Mouse (Mus musculus) spleen, postnatal 14 days (tissue): ENCODE measurements around the gene Rgl1.
A peak's percentile ranks its signal among the peaks of the same experiment; 100 is the strongest.
"Not testable (repeated sequence)": the region's sequence is repeated elsewhere in the genome, so short reads cannot be mapped to it uniquely, and the experiment has no call there.

Source experiments
- DNase-seq, 2 experiments: peaks; one replicate each; pipeline ENCODE4 v3.0.0; 2021 to 2022; ENCODE audit warnings: low spot score in 2 of 2

Gene Rgl1

DNA sequence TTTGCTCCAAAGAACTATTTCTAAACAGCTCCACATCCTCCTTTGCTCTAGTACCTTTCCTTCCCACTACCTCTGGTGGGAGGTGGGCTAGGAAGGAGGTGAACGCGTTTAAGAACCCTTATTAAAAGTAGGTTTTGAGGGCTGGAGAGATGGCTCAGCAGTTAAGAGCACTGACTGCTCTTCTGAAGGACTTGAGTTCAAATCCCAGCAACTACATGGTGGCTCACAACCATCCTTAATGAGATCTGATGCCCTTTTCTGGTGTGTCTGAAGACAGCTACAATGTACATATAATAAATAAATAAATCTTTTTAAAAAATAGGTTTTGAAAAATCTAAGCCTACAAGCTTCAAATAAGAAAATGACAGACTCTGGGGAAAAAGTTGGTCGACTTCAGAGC, 19.3 kb upstream of the Rgl1 start:
- not testable (repeated sequence) for DNase-seq

DNA sequence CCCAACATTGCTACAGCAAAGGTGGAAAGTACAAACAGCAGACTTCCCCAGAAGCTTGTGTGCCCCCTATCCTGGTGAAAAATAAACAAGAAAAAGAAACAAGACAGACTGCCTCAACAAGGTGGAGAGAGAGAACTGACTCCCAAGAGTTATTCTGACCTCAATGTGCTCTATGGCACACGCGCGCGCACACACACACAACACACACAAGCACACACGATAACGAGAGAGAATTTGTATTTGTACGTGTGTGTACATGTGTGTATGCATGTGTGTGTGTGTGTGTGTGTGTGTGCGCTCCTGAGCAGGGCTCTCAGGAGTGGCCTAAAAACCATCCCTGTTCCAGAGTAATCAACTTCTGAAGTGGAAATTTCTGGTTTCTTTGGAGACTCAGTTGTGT, 18.5 kb upstream of the Rgl1 start:
- DNase-seq, result no peak

DNA sequence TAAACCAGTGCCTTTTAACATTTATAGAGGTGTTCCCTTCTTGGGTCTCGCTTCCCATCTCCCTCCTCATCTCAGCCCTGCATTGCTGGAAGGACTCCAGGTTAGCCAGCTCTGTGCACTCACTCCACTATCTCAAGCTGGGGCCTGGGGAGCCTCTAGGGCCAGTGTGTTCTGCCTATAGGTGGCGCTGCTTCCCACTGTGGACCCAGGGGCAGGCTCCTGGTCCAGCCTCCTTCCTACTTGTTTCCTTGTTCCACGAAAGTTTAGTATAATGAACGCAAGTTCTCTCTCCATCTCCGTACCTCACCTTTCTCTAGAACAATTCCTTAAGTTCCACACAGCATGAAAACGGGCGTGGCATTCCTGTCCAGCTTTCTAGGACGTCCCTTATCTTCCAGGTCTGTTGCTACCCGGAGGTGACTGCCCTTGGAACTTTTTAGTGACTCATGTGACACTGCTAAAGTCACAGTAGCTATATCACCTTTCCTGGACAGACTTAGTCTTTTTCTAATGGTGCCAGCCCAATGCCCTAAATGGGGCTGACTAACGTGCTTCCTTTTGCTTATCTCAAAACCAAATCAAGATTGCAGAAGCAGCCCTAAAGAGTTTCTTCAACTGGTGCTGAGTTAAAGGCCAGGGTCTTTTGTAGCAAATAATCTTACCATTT, 13.1 kb upstream of the Rgl1 start:
- DNase-seq, result peak; percentile 34 to 68

DNA sequence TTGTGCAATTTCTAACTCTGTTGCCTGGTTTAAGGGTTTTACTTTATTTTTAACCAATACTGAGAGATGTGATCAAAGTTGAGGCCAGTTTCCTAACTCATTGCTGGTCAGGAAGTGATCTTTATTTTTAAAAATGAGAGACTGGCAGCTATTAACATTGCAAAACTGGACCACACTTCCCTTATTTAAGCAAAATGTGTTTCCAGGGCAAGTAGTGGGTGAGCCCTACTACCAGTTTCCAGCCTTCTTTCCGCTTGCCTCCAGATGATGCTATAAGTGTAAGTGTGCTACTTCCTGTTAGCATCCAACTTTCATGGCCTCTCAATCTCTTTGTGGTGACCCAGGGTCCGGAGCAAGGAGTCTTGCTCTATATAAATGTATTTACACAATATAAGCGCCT, 8.4 kb upstream of the Rgl1 start:
- not testable (repeated sequence) for DNase-seq

DNA sequence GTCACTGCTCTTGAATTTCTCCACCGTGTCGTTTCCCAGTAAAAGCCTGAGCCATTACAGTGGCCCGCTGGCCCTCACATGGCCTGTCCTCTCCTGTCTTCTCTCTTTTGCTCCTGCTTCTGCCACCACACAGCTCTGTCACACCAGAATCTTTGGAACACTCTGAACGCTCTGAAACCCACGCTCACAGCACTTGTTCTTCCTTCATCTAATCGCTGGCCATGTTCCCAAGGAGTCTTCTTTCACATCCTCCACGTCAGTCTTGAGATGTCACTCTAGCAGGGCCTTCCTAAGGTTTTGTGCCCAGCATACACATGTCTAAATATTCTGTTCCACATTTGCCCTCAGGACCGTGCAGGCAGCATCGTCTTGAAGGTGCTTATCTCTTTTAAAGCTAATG, 4.9 kb upstream of the Rgl1 start:
- DNase-seq, result no peak

DNA sequence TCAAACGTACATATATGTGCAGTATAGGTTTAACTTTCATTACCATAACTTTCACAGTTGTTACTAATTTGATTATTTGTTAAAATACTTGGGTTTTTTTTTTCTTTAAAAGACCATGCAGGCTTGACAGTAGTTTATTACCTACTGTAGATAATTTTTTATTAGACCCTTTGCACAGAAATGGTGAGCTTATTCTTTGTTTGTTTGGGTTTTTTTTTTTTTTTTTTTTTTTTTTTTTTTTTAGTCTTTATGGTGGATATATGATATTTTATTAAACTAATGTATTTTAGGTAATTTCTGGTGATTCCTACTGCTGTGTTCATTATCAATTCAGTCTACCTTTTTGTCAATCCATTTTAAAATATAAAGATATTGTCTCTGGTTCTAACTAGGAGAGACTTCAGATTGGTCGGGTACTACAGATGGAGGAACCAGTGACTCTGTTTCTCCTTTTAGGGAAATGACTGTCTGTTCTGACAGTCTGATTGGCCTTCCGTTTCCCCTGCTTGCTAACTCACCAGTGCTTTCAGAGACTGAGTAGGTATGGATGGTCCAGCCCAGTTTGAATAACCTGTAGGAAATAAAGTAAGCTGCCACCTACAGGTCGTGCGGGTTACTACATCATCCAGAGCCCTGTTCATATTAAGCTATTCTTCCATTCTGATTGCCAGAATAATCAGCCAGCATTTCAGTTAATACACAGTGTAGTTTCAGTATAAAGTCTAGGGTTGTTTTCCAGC, 1.8 kb upstream of the Rgl1 start:
- DNase-seq, result peak; percentile 72 to 82

DNA sequence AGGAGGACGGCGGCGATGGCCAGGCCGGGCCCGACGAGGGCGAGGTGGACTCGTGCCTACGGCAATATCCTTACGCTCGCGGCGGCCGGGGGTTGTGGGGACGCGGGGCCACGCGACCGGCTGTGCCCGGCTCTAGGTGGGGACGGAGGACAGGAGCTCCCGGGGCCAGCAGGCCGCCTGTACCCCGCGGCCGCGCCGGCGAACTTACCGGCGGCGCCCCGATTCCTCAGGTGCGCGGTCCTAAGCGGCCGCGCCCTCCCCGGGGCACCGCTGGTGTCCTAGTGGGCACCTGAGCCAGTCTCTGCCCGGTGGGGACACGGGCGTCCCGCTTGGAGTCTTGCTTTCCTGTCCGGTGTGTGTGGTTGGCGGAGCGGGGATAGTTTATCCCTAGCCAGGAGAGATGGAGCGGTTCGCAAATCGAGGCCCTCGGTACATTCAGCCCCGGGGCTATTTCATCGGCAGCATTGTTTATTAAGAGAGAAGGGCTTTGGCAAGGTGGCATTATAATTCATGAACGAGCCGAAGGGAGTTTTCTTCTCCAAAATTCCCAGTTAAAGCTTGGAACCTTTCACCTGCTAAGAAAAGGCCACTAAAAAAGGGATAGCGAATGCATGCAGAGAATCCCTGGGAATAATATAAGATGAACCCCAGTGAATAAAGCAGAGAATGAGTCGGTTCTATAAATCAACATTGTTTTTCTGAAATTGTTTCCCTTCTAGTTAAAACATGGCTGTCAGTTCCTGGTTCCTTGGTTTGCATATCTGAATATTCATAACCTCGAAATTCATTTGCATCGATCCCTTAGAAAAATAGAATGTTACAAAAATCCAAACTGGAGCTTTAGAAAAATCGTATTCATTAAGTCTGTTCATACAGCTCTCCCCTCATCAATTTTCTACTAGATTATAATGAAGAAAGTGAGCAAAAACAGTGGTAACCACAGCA, 925 bp upstream of the Rgl1 start:
- DNase-seq, result no peak

DNA sequence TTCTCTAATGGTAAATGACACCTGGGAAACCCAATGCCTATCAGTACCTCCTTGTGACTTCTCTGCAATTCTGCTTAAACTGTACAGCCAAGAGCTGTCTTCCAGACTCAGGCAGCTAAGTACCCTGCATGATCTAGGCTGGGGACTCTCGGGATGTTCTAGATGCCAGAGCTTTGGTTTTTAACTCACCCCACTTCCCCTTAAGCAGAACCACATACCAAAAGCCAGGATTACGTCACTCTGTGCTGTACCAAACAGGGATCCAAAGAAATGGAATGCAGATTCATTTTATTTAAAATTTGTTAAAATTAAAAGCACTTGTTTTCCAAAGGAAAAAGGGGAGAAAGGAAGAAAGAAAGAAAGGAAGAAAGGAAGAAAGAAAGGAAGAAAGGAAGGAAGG, 4.4 kb downstream of the Rgl1 start:
- no peak for DNase-seq

DNA sequence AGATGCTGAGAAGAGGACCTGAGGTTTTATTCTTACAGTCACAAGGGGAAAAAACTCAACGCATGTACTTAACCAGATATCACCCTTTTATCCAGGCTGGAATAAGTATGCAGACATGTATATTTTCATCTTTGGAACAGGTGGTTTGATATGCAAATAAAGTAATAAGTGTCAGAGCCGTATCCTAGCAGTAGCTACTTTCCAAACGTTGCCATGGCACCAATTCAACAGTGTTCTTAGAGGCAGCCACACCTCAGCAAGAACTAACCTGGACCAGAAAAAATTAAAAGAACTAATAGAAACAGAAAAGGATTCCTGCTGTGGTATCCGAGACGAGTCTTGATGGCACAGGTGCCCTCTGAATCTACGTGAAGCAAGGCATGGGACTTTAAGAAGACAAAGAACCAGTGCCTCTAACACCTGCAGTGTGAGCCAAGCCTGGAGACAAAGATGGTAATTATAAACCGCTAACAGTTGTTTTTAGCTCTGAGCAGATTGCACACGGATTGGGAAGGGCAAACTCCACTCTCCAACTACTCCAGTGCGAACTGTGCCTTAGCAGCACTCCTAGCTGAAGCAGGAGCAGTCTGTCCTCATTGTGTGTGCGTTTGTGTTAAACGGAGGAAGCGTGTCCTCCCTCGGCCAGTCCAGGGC, 15.7 kb downstream of the Rgl1 start, which contains the start of gene Apobec4:
Apobec4 (plus strand) TSS at position 240 of the 654 bp plus-strand sequence.
- no peak for DNase-seq

DNA sequence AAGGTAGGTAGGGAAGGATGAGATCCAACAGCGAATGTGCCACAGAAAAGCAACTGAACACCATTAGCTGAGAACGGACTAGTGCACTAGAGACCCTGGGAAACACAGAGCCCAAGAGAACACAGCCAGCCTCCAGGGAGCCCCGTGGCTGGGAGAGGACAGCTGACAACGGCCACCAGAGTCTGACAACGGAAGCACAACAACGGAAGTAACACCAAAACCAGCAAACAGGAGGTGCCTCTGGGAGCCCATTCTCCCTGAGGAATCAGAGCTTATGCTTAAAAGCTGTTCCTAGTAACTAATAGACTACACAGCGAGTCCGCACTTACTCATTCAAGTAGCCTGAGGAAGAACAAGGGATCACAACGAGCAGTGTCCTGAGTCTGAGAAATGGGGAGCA, 16.9 kb downstream of the Rgl1 start:
- no peak for DNase-seq

DNA sequence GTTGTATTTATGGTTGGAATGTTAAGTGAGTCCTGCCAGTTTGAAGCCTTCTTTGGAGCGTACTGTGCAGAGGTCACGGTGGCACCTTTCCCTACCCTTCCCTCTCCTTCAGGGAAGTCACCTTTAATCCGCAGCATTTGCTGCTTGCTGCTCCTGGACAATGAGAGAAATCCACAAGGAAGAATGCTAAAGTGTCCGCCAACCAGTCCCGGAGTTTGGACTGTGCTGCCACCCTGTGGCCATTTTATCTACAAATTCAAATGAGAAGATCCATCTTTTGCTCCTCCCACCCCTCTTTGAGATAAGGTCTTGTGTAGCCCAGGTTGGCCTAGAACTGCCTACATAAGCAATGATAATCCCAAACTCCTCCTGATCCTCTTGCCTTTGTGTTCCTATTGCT, 19.7 kb downstream of the Rgl1 start:
- DNase-seq, result peak; percentile 20 to 57

DNA sequence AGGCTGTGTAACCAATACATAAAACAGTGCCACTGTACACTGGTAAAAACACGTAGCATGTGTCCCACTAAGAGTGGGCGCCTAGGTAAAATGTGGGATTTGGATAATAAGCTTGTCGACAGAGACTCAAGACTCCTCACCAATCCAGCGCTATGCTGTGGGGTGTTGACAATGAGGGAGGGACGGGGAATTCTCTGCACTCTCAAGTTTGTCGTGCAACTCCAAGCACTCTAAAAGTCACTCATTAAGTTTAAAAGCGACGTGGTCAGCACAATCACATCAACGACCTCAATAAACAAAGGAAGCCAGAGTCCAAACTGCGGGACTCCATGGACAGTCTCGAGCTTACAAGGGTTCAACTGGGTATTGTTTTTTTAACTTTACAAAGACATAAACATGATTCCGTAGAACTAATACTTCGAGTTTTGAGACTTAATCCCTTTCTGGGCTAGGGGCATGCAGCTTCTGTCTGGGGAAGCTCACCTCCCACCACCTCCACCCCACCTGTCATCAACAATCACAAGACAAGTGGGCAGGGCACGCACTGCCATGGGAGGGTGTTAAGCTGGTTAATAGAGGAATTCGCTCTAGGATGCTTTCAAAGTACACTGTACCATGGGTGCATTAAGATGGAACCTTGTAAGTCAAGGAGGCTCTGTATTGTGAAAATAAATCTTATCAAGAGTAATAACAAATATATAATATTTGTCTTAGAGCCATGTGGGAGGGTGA, 22.9 kb downstream of the Rgl1 start:
- no peak for DNase-seq

DNA sequence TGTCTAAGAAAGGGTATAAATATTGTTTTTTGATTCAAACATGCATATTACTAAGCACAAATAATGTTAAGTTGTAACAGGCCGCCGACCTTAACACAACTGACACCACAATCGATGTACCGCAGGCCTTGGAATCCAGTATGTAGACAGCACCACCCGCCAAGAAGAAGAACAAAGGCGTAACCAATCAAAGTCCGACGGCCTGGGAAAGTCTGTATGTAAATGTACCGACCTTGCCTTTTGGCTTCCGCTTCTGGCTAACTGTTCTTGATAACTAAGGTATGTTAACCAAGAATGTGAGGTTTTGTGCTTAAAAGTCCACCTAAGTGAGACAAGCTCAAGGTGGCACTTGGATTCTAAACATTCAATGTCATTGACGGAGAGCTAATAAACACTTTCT, 26.8 kb downstream of the Rgl1 start:
- DNase-seq, result no peak

DNA sequence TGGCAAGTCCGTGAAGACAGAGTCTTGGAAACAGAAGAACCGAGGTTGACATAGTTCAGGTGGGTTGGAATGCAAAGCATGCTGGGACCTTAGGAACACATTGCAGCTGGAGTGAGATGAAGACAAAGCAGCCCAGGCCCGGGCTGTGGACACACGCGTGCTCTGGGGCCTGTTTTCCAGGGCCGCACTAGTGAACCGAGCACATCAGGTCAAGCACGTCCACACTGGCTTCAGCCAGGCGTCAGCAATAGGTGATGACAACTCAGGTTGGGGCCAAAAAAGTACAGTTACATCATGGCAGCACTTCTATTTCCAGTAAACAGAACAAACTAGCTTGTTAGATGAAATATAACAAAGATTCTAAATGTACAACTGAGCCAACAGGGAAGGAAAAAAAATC, 27.4 kb downstream of the Rgl1 start:
- no peak for DNase-seq

DNA sequence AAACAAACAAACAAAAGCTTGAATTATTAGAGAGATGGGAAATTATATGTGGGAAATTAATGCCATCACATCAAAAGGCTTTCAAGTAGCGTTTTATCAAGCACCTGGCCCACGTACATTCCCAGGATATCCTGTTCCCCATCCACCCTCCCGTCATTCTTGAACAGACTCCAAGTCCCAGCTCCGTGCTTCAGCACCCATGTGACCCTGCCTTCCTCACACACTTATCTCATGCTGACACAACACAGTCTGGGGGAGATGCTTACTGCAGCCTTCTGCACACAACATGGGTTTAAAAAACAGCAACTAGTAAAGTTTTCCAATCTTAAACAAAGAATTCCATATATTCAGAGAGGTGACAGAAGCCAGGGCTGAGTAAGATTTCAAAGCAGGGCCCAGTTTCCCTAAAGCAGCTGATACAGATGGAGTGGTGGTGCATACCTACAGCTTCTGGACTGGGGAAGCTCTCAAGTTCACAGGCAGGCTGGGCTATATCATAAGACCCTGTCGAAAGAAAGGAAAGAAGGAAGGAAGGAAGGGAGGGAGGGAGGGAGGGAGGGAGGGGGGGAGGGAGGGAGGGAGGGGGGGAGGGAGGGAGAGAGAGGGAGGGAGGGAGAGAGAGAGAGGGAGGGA, 38.4 kb downstream of the Rgl1 start:
- no peak for DNase-seq

DNA sequence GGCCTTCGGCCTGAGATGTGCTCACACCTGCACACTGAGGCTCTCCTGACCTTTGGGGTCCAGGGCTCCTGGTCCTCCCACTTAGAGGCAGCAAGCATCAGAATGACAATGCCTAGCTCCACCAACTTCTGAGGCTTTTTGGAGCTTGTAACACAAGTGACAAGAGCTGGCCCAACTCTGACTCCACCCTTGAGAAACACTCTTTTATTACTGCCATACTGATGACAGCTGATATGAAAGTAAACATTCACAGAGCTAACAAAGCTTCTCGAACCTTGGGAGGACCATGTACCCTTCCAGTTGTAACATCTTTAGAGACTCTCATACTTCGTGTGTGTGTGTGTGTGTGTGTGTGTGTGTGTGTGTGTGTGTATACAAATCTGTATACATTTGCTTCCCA, 40.1 kb downstream of the Rgl1 start:
- DNase-seq, result no peak

DNA sequence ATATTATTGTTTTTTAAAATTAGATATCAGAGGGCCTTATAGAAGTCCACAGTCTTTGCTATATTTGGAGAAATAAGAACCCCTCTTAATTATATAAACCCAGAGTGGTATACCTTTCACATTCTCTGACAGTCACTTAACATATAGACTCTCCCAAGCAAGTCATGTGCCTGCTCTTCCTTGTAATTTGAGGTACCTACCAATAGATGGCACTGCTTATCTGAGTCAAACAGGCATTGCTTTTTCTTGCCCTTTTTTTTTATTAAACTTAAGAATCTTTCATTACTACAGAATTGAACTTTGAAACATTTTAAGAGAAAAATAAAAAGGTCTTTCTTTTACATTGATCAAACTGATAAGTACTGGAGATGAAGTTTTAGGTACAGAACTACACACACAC, 41.9 kb downstream of the Rgl1 start:
- no peak for DNase-seq

DNA sequence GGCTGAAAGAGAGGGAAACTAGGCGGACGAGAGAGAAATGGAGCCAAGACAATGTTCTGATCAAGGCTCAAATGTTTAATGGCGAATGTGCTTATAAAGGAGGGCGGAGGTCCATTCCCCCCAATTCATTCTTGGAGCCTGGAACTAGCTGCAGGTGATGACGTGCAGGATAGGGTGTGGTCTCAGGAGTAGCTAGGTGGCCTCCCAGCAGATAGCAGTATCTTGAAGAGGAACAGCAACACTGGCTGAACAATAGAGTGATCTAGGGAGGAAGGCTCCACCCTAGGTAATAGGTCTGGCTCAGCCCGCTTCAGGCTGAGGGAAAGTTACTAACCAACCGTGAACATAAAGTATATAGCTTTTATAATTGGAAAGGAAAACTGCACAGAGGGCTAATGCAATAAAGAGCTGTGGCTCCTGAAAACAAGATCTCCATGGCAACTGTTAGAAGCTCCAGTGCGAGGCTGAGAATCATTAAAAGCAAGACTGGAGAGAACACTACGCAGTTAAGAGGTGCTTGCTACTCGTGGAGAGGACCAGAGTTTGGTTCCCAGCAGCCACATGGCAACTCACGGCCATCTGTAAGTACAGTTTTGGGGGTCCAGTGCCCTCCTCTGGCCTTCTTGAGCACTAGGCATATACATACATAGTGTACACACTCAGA, 44.5 kb downstream of the Rgl1 start:
- DNase-seq, result no peak

DNA sequence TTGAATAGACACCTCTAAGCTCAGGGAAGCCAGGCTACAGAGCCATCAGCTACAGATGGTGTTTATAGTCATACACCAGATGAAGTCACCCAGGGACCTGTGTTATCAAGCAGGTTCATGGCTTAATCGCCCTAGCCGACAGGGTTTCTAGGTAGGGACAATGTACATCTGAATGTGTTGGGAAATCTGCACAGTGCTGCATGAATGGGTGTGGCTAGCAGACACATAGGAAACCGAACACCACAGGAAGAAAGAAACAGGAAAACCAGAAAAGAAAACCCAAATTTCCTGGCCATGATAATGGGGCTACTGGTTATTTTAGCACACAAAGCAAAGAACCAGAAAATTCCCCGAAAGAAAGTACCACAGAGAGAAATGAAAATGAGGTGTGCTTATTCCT, 45.2 kb downstream of the Rgl1 start:
- DNase-seq, result no peak

DNA sequence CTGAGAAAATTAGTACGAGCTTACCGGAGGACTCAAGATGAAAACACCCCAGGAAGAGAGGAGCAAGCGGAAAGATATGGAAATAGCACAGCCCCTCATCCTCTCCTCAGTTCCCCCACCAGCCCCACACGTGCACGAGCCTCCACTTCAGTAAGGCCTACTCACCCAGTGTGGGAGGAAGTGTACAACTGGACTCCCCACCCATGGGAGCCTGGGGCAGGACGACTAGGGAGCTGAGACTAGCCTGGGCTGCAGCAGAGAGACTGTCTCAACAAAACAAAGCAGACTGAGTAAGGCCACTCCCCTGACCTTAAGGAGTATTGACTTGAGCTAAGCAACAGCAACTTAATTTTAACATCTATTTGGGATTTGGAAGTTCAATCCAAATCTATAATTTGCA, 48.0 kb downstream of the Rgl1 start:
- DNase-seq, result no peak
